Mouse (Mus musculus) gastrocnemius, adult 8-10 months (tissue): ENCODE data around the gene Acsl6. TPM values are rescaled to one million over a fixed set of nuclear protein-coding genes. Genes with fewer than 3 reads are reported as not detected.
"Not testable (repeated sequence)": the region's sequence is repeated elsewhere in the genome, so short reads cannot be mapped to it uniquely, and the experiment has no call there.

Experiments used
- DNase-seq, 2 experiments: peaks; one replicate each; pipeline ENCODE4 v3.0.0; 2022; ENCODE audit warnings: low spot score in 2 of 2
- total RNA-seq, 4 experiments: library from RNA; stranded (reverse); gene quantifications; 2 replicates each; pipeline ENCODE4 v1.2.4; 2022

The Acsl6 gene
- total RNA-seq, 4 experiments from 2014 or later = 26.2 to 31.9 (median 29.0) TPM

- DNase-seq = no peak
Measured at GRCm38 (mm10) chr11:54390386-54390785, 86.8 kb downstream of the Acsl6 start.

- no peak for DNase-seq
Measured at GRCm38 (mm10) chr11:54391326-54391725, 87.7 kb downstream of the Acsl6 start.

- no peak for DNase-seq
Measured at GRCm38 (mm10) chr11:54396686-54397085, 93.1 kb downstream of the Acsl6 start.

- DNase-seq = no peak
Measured at GRCm38 (mm10) chr11:54398058-54398457, 94.5 kb downstream of the Acsl6 start.

- not testable (repeated sequence) for DNase-seq
Measured at GRCm38 (mm10) chr11:54400803-54401202, 97.2 kb downstream of the Acsl6 start.

- no peak for DNase-seq
Measured at GRCm38 (mm10) chr11:54404885-54405284, 101.3 kb downstream of the Acsl6 start.

GRCm38 (mm10) chr11:54406930-54407546, 103.4 kb downstream of the Acsl6 start:
- no peak for DNase-seq

GRCm38 (mm10) chr11:54410612-54411011, 107.0 kb downstream of the Acsl6 start:
- DNase-seq = no peak

GRCm38 (mm10) chr11:54413017-54413416, 109.4 kb downstream of the Acsl6 start:
- DNase-seq = no peak

Other genes starting within 250 kb of the Acsl6 start
- gene Pdlim4, start 234.8 kb upstream of the Acsl6 start, total RNA-seq = 1 to 10 TPM; 3.2 to 5.4 (median 3.9) TPM
- 10 to 100 TPM; 28.2 to 33.7 (median 31.2) TPM for gene P4ha2, start 203.7 kb upstream of the Acsl6 start, total RNA-seq
- not detected for gene Csf2, start 54.1 kb upstream of the Acsl6 start, total RNA-seq
- gene Il3, start 36.5 kb upstream of the Acsl6 start, total RNA-seq = not detected
- not detected for gene Meikin, start 66.9 kb downstream of the Acsl6 start, total RNA-seq
- gene Fnip1, start 134.4 kb downstream of the Acsl6 start, total RNA-seq = 10 to 100 TPM; 38.5 to 48.2 (median 39.3) TPM
- gene Rapgef6, start 219.0 kb downstream of the Acsl6 start, total RNA-seq = 1 to 10 TPM; 4.6 to 7.8 (median 6.2) TPM